Mouse (Mus musculus): ENCODE measurements around the gene Lpar4.

The Lpar4 gene

DNA sequence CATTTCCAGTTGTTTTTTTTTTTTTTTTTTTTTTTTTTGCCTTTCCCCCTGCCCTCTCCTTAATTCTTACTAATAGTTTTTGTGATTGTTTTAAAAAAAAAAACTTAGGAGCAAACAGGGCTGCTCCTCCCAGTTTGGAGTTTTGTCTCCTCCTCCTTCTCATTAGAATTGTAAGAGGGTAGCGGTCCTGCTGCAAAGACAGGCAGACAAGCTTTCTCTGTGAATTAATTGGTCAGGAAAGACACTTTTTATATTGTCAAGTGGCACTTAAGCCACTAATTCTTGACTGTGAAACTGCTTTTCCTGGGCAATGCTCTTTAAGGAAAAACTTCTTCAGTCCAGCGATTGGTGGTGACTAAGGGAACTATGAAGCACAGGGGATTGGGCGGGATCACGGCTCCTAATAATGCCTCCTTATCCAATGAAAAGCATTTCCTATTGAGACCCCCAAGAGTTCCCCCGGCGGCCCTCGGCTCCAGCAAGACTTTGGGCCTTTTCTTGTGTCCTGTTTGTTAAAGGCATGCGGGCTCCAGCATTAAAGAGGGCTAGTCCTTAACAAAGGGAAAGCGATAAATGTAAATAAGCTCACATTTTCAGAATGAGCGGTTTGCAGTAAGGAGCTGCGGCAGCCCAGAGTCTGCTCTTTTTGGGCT lies at the start of gene Lpar4:
Gene Lpar4, plus strand, starts transcription at position 451 of the 653 bp plus-strand sequence.
- peak in 1 of 2 experiments; percentile 1 for DNase-seq (ENCODE audit: low spot score in 2 of 2)

DNA sequence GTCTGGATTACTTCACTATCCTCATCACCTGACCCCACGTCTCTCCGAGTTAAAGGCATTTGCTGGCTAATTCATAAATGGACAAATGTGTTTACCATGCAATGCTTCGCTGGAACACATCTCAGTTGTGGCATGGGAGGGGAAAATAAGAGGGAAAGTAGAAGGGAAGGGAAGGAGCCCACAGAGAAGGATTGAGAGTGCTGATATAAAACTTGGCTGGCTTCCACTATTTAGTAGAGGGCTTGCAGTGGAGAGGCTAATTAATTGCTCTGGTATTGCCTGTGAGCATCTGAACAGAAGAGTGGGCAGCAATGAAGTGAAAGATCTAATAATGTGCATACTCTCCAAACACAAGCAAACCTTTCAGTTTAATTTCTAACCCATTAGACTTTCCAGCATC lies 49.0 kb upstream of the Lpar4 start:
- no peak for DNase-seq (ENCODE audit: low spot score in 2 of 2)

DNA sequence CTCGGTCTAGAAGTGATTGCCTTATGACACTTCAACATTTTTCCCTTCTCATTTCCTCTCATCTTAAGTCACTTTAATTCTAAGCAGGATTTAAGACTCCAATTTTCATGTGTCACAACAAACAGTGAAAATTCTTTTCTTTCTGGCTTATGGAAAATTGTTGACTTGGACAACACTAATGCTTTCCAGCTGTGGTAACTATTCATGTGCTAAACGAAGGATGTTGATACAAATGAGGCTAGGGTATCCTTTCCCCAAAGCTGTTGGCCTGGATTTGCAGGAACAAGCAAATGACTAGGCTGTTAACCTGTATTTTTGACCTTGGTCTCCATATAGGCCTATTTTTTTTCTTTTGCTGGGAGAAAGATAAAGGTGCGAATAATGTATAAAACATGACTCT lies 48.5 kb upstream of the Lpar4 start:
- no peak for DNase-seq (ENCODE audit: low spot score in 2 of 2)

DNA sequence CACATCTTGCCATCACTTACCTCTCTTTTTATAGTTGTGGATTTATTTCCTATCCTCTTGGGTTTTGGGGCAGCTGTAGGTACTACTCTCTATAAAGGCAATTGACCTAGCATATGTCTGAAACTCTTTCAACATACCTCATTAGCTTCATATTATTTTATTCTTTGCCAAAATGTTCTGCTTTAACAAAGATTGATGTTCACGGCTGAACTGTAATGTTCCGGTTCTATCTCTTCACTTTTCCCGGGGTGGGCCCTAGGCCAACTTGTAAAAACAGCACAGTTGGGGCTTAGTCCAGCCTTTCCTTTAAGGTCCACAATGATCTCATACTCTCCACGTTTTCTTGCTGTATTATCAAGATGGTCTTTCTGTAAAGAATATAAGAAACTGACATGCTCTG lies 48.1 kb upstream of the Lpar4 start:
- no peak for DNase-seq (ENCODE audit: low spot score in 2 of 2)

DNA sequence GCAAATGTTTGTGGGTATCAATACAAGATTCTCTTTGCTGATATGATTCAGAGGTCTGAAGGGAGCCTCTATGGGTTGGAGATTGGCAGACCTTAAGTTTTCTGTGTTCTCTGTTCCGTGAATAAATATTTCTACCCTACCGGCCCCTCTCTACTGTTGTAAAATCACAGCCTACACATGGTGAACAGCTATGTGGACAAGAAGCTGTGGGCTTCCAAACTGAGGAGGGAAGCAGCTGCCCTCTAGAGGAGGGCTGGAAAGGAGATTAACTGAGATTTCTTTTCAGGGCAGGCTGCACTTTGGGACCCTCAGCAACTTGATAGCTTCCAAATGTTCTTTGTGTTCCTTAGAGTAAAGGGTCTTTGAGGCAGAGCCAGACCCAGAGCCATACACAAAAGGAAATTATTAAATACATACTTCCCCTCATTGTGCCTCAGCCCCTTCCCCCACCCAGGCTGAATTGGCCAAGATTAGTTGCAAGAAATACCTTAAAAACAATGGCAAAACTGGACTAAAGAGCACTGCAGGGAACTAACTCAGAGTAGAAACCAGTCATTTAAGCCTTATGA lies 22.6 kb upstream of the Lpar4 start:
- DNase-seq (ENCODE audit: low spot score in 2 of 2), result no peak

DNA sequence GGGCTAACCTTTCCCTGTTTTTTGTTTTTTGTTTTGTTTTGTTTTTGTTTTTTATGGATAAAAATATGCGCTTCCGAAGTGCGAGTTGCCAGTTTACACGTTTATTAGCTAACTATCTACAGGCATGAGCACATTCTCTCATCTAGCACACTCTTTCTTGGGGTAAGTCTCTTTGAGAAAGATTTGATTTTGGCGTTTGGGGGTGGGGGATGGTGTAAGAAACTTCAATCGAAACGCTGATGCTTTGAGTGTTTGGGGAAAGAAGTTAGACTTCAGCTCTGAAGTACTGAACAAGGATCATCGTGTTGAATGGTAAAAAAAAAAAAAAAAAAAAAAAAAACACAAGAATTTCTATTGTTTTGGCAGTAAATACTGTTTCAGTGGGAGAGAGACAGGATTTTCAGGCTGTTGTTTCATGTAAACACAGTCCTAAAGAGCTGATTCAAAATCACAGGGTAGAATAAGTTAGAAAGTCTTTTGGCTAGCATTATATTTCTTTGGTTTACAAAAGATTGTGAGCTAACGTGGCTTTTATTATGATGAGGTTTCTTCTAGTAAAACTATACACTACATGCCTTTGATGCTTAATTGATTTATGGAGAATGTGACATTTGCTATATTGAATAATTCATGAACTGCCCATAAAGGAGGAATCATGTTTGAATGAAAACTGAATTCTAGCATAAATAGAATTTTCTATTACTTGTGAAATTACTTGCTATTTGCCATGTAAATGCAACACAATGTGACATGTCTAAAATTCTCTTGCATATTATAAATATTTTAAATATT lies 599 bp downstream of the Lpar4 start:
- DNase-seq (ENCODE audit: low spot score in 2 of 2), result no peak

DNA sequence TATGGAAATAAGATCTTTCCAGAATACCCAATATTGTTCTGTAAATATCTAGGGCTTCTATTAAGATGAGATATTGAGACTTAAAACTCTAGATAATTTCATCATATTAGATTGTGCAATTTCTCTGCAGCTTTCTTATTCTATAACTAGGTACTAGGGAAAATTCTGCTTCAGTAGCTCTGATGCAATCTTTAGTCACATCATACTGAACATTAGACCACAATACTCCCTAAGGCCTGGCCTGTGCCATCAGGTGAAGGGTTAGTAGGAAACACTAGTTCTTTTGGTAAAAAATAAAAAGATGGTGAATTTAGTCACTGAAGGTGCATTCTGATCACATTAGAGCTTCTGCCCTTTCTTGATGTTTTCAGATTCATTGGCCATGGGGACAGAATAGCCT lies 4.1 kb downstream of the Lpar4 start:
- no peak for DNase-seq (ENCODE audit: low spot score in 2 of 2)

DNA sequence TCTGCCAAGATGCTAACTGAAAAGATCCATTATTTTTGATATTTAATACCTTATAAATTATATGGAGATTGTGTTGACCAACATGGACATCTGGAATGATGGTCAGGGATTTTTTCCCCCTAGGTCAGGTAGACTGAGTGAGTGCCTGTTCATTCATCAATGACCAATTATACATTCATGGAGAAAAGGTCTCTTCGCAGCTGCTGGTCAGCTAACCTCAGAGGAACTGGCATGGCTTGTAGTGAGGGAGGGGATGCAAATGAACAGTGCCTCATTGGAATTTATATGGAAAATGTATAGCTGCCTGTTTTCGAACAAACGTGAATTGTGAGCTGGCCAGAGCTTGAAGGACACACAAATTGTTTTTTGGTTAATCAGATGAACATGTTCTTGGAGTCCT lies 18.9 kb downstream of the Lpar4 start:
- no peak for DNase-seq (ENCODE audit: low spot score in 2 of 2)

DNA sequence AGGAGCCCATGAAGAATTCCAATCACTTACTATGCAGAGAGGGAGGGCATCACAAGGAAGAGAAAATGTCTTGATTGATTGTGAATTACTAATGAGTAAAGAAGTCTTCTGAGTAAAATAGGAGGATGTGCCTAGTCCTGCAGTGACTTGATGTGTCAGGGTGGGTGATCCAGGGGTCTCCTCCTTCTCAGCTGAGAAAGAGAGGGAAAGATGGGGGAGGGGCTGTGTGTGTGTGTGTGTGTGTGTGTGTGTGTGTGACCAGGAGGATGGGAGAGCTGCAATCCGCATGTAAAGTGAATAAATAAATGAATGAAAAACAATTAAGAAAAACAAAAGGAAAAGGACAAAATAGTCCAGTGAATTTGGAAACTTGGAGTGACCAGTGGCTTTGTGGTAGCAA lies 30.1 kb downstream of the Lpar4 start:
- no peak for DNase-seq (ENCODE audit: low spot score in 2 of 2)

DNA sequence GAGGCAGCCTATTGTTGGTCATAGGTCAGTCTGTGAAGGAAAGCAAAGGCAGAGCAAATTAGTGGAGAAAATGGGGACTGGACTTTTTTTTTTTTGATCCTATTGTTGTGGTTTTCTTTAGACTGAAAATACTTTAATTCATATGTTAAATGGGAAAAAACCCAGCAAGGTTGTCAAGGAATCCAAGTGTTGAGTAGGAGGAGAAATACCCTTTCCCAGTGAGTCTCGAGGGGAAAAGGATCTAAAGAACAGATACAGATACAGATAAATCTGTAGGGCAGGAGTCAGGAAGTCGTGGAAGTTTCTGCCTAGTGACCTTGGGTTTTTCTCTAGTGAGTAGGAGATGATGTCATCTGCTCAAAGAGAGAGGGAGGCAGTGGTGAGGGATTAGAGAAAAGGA lies 30.6 kb downstream of the Lpar4 start:
- DNase-seq (ENCODE audit: low spot score in 2 of 2), result no peak

DNA sequence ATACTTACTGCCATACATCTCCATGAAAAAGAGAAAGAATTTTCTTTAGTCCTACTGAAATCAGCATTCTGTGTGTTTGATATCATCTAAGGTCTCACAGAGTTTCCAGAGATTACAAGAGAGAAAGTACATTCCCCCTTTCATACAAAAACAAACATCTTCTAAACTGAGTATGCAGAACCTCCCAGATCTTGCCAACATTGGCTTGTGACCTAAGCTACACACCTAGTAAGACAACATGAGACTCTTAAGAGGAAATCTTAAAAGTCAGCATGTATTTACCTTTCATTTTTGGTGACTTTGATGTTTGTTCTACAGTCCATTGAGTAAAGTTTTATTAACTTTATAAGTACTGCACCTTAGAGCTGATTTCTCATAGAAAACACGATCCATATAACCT lies 33.4 kb downstream of the Lpar4 start:
- DNase-seq (ENCODE audit: low spot score in 2 of 2), result no peak

DNA sequence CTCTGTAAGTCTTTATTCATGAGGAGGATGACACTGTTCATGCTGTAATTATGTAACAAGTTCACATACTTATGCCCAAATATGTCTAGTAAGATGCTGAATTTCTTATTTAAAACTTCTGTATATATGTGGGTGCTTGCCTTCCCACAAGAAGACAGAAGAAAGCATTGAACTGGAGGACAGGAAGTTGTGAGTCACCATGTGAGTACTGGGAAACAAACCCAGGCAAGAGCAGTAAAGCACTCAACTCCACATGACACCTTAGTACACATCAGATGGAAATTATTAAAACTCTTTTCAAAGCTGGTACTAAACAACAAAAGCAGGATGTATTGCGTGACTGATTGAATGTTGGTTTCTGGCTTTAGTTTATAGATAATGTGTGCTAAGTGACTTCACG lies 41.8 kb downstream of the Lpar4 start:
- DNase-seq (ENCODE audit: low spot score in 2 of 2), result no peak

DNA sequence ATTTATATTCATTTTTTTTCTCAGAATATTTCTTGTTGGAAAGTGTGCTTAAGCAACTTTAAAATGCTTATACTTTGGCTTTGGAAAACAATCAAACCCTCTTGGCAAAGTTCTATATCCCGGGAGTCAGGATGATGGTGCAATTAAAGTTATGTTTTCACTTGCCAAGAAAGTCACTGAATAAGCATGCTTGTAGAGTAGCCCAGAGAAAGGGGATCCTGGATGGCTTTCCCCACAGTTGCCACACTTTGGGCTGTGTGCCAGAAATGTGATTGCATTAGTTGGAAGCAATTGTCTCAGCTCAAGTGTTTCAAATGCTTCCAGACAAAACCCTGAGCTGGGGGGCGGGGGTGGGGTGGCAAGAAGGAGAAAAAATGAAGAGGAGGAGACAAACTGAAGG lies 43.9 kb downstream of the Lpar4 start:
- DNase-seq (ENCODE audit: low spot score in 2 of 2), result no peak
